Mouse (Mus musculus) cortical plate, adult 2 months (tissue): ENCODE data around the gene Acer2. TPM values are rescaled to one million over a fixed set of nuclear protein-coding genes. Genes with fewer than 3 reads are reported as not detected.

Source experiments
- H3K27ac ChIP-seq: fragments of 200-500 bp; 2 replicates; pipeline ENCODE4 v1.5.1; 2012; ENCODE audit warnings: low read length, control low read depth, inconsistent platforms; ENCODE audit not compliant: insufficient read depth
- H3K4me1 ChIP-seq: fragments of 200-500 bp; 2 replicates; pipeline ENCODE4 v1.6.1; 2011; ENCODE audit warnings: low read length; ENCODE audit not compliant: control insufficient read depth, insufficient read depth
- H3K4me3 ChIP-seq: fragments of 200-500 bp; 2 replicates; pipeline ENCODE4 v1.5.1; 2011; ENCODE audit warnings: mild to moderate bottlenecking, low read length, control low read depth; ENCODE audit not compliant: insufficient read depth
- CTCF ChIP-seq: fragments of 200-500 bp; IDR thresholded peaks from 2 replicates; pipeline ENCODE4 v1.5.1; 2011; ENCODE audit warnings: mild to moderate bottlenecking, control low read depth, low read length; ENCODE audit not compliant: insufficient read depth; ENCODE audit errors: extremely low read depth
- POLR2A ChIP-seq: fragments of 200-500 bp; IDR thresholded peaks from 2 replicates; pipeline ENCODE4 v1.6.1; 2011; ENCODE audit warnings: mild to moderate bottlenecking, low read length, control low read depth; ENCODE audit not compliant: insufficient read depth; ENCODE audit errors: extremely low read depth
- polyA plus RNA-seq: library from polyadenylated mRNA; depleted of rRNA; stranded (reverse); fragments of >200 nt; gene quantifications from 2 replicates; pipeline ENCODE4 v1.2.3, GENCODE M21; 2012; rRNA removed

Acer2 gene
- polyA plus RNA-seq, 1 experiment, result 6.3 TPM

DNA sequence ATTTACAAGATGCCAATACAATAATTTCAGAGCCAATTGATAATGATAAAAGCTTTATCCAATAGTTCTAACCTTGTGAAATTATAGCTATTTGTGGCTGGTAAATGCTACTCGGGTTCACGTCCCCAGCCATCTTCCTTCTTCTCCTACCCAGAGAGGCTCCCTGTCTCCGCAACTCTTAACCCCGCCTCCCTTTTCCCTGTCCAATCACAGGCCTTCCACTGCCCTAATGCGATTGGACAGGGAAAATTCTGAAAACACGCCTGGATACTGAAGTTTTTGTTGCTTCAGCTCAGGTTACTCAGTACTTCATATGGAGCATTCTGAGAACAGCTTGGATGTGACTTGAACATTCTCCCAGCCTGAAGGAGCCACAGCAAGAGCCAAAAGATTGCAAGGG lies 69.1 kb downstream of the Acer2 start:
- Histone ChIP-seq H3K27ac (no peak overlapping the region), H3K4me3 (no peak overlapping the region), H3K4me1 (no peaks in the 10 kb centered on the region)
- TF ChIP-seq CTCF, result no peak
- no peak for TF ChIP-seq POLR2A

DNA sequence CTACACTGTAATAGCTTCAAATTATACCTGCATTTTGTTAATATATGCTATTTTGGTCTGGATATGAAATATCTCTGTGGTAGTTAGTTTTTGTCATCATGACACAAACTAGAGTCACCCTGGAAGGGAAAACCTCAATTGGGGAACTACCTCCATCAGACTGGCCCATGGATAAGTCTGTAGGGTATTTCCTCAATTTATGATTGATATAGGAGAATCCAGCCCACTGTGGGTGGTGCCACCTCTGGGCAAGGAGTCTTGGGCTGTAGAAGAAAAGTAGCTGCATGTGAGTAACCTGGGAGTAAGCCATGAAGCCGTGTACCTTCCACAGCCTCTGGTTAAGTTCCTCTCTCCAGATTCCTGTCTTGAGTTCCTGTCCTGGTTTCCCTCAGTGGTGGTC lies 74.6 kb downstream of the Acer2 start:
- Histone ChIP-seq H3K27ac (no peak overlapping the region), H3K4me1 (no peaks in the 10 kb centered on the region), H3K4me3 (no peak overlapping the region)
- TF ChIP-seq CTCF, result no peak
- TF ChIP-seq POLR2A, result no peak

DNA sequence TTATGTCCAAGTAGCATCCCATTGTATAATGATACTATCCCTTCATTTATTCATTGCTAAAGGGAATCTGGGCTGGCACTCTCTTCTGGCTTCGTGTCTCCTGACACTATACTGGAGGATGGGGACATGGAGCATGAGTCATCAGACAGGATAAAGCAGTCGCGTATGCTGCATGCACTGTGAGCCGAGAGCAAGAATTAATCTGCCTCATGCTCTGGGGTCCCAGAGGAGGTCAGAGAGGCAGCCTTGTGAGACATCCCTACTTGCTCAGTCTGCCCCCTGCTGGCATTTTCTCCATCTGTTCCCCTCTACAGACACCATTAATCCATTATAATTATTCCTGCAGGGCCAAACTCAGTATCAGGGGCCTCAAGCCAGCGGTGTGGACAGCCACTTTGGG lies 79.3 kb downstream of the Acer2 start:
- TF ChIP-seq CTCF (no peak), POLR2A (no peak)
- H3K27ac ChIP-seq, result no peak overlapping the region
- no peak overlapping the region for H3K4me3 ChIP-seq
- H3K4me1 ChIP-seq, result no peaks in the 10 kb centered on the region

DNA sequence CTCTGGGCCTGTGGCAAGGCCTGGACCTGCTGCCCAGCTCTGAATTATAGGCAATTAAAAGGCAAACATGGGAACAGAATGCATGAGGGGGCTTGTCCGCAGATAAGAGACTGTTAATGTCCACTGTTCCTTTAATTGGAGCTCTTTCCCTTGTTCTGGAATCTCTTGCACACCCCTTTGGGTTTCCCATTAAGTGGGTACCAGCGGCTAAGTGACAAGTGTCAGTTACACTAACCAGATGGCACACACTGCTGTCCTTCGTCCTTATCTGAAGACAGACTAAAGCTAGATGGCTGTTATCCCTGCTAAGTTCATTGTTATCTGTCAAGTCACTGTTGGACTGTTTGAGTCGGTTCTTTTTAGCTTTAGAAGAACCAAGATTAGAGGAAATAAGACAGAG lies 81.3 kb downstream of the Acer2 start:
- Histone ChIP-seq H3K4me3 (no peak overlapping the region), H3K4me1 (no peaks in the 10 kb centered on the region), H3K27ac (no peak overlapping the region)
- TF ChIP-seq POLR2A (no peak), CTCF (no peak)

DNA sequence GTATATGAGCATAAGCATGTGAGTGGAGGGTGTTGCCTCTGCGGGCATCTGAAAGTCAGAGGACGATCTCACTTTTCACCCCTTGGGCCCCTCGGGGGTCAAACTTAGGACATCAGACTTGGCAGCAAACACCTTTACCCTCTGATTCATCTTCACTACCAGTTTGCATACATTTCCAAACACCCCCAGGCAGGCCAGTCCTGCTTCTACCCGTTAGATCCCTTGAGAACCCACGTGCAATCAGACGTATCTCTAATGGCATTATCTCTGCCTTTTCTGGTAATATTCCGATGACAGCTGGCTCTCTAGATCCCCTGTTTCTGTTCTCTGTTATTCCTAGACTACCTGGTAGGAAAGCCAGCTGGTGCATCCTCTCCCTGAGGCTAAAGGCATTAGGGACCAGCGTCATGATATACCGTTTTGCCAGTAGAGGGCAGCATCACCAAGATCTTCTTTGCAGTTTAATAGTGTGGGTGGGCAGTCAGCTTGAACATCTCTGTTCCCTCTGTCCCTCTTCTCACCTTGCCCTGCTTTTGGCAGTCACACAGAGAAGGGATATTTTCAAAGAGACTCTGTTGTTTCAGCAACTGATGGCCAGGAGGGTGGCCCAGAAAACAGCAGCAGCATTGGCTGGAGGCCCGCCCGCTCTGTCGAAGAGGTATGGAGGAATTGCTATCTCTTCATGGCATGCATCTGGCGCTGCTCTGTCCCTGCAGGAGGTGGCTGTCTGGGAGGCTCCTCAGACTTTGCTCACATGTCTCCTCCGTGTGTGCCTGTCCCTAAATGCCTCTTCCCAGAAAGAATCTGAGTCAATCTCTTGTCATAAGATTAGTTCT lies 83.6 kb downstream of the Acer2 start:
- no peak overlapping the region for H3K27ac ChIP-seq
- H3K4me1 ChIP-seq, result no peaks in the 10 kb centered on the region
- no peak overlapping the region for H3K4me3 ChIP-seq
- no peak for TF ChIP-seq POLR2A
- peak; percentile 79 for TF ChIP-seq CTCF

DNA sequence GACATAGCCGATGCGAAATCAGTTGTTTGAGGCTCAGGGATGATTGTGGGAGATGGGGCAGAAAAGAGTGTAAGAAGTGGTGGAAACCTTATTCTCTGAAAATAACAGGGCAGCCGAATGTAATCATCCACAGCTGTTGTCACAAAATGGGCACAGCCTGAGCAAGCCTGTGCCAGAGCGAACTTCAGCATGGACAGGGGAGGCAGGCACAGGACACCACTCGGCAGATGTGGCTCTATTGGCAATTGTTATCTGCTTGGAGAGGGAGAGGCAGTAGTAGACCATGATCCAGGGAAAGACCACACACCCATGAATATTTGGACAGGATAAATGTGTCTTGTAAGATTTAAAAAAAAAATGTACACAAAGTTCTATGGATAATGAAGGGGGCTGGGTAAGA lies 103.1 kb downstream of the Acer2 start:
- no peaks in the 10 kb centered on the region for H3K4me1 ChIP-seq
- no peak for TF ChIP-seq POLR2A
- no peak for TF ChIP-seq CTCF
- no peak overlapping the region for H3K4me3 ChIP-seq
- H3K27ac ChIP-seq, result no peak overlapping the region

Other genes with a start within 250 kb of the Acer2 start
- 12.7 and 12.8 TPM in 2 replicates for gene Plin2, start 204.3 kb upstream of the Acer2 start, polyA plus RNA-seq
- 5.9 and 6.0 TPM in 2 replicates for gene Dennd4c, start 125.8 kb upstream of the Acer2 start, polyA plus RNA-seq
- gene Rps6, start 17.0 kb upstream of the Acer2 start, polyA plus RNA-seq, result 613 and 648 TPM in 2 replicates